Mouse (Mus musculus) urinary bladder, postnatal 14 days (tissue): ENCODE measurements around the gene Usp48.

Experiments used
- DNase-seq: peaks from one replicate; pipeline ENCODE4 v3.0.0; 2021; ENCODE audit warnings: low spot score

Gene Usp48

GRCm38 (mm10) chr4:137686303-137686702 is 92.7 kb downstream of the Usp48 start:
- no peak for DNase-seq

DNA sequence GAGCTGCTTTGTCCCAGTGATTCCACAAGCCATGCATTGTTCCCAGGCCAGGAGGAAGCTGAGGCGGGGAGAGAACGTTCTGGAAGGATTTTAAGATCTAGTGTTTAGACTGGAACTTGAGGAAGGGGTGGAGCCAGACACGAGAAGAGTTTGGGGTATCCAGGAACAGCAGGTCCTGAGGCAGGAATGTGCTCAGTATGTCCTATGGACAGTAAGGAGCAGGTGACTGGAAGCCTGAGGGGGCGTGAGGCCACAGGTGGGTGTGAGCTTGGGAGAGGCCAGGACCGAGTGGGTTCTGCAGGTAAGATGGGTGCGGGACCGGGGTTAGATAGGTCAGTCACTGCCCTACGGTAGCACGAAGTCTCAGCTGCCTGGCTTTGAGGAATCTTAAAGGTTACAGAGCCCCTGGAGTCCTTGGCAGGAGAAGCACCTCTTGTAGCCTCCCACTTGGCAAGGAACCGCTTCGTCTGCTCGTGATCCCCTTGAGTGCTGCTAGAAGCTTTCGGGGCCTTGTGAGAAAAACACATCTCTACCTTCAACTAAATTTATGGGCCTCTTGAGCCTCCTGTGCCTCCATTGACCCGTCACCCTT is 93.8 kb downstream of the Usp48 start:
- DNase-seq = no peak

- DNase-seq = no peak
Measured at GRCm38 (mm10) chr4:137692107-137692902, 98.8 kb downstream of the Usp48 start.

GRCm38 (mm10) chr4:137695300-137695699 is 101.7 kb downstream of the Usp48 start:
- no peak for DNase-seq

GRCm38 (mm10) chr4:137695900-137696299 is 102.3 kb downstream of the Usp48 start:
- DNase-seq = no peak

GRCm38 (mm10) chr4:137697156-137697885 is 103.8 kb downstream of the Usp48 start:
- DNase-seq = no peak

DNA sequence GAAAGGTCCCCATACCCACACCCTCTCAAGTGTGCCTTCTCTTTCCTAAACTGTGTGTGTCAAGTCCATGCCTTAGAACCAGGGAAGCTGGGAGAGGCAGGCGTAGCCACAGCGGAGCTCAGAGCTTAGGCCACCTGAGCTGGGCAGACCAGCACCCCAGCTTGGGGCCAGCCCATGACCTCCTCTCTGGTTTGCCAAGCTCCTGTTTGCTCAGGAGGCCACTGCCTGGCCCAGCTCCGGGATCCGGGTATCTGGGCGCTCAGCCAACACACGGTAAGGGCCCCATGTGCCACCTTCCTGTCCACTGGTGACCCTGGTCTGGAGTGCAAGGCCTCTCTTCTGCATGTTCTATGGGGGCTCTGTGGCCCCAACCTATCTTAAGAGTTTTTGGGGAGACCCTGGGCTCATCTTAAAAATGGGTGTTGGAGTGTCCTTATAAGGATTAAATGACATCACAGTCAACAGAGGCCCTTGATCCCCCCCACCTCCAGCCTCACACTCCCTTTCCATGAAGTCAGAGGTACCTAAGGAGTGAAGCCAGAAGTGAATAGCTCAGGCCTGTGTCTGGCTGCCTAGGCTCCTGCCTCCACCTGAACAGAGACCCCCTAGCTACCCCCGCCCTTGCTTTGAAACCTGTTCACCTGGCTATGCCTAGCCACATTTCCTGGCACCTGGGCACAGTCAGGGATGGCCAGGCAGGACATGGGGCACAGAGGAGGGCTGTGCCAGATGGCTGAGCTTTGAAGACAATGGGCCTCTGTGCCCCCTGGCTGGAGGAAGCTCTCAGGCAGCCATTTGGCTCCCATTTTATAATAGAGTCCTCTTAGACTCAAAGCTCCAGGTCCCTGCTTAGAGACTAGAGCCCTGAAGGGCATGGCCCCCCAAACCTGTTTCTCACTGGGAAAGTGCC is 104.8 kb downstream of the Usp48 start:
- DNase-seq = peak; percentile 71

- no peak for DNase-seq
Measured at GRCm38 (mm10) chr4:137699264-137700211, 106.0 kb downstream of the Usp48 start.

GRCm38 (mm10) chr4:137700960-137701359 is 107.4 kb downstream of the Usp48 start:
- no peak for DNase-seq

DNA sequence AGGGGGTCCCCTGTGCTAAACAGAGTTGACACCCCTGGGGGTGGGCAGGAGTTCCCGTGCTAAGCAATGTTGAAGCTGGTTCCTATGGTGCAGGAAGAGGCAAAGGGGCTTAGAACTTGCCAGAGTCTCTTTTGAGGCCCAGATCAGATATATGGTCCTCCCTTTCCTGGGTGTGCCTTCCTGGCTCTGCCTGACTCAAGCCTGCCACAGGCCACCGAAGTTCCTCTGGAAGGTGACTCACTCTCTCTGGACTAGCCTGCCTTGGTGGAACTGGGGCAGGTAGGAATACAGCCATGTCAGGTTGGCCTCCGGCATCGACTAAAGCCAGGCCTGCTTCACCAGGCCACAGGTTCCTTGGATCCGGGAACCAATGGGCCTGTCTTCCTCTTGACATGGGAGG is 109.5 kb downstream of the Usp48 start:
- DNase-seq = no peak

- no peak for DNase-seq
Measured at GRCm38 (mm10) chr4:137704561-137704960, 111.0 kb downstream of the Usp48 start.

DNA sequence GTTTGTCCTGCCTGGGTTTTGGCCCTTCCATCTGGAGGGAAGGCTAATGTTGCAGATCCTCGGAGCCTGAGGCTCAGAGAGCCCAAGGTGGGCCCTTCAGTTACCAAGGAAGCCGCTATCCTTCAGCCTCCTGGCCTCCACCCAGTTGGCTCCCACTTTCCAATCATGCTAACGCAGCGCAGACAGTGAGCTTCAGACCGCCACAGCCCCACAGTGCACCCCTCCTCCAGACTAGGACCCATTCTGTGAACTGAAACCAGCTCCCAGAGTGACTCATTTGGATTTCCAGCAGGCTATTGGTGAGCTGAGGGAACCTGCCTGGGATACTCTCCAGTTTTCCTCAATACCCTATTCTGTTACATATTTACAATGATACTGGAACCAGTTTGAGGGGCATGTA is 111.8 kb downstream of the Usp48 start:
- DNase-seq = no peak

GRCm38 (mm10) chr4:137706510-137706909 is 113.0 kb downstream of the Usp48 start:
- DNase-seq = no peak

GRCm38 (mm10) chr4:137707216-137707990 is 113.8 kb downstream of the Usp48 start:
- peak; percentile 91 for DNase-seq
